Mouse (Mus musculus) thymus, postnatal 4 days (tissue): Measurements from ENCODE around the gene Gm5617.
"Not testable (repeated sequence)": the region's sequence is repeated elsewhere in the genome, so short reads cannot be mapped to it uniquely, and the experiment has no call there.

ENCODE experiments used
- DNase-seq: peaks from one replicate; pipeline ENCODE4 v3.0.0; 2021

Gene Gm5617

DNA sequence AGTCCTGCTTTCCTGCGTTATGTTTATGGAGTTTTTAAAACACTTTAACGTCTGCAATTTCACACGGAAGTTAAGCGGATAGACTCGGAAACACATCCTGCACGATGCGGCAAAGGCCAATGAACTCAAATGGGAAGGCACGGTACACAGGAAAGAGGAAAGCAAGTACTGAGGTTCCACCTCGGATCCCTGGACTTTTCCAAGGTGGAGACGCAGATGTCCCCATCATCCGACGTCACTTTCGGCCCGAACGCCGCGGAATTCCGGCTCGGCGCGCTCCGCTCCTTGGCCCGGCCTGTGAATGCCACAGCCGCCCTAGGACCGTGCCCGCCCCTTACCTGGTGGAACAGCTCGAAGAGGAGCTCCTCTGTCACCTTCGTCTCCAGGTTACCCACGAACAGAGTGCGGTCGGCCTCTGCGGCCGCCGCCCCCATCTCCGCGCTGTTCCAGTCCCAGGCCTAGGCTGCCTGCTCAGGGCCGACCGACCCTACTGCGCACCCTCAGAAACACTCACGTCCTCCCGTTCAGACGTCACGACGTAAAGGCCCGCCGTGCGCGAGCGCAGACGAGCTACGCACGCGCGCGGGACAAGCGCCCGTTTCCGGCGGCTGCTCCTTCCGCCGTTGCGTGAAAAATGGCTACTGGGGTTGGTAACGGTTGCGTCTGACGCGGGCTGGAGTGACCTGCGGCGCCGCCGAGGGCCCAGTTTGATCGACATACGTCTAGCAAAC is at the start of gene Gm5617, which contains the start of gene Rbm7:
Gene Gm5617 (plus strand): TSS at position 626 of the 731 bp plus-strand sequence.
Gene Rbm7 (minus strand): TSS at position 483 of the 731 bp plus-strand sequence.
- peak; percentile 94 for DNase-seq

DNA sequence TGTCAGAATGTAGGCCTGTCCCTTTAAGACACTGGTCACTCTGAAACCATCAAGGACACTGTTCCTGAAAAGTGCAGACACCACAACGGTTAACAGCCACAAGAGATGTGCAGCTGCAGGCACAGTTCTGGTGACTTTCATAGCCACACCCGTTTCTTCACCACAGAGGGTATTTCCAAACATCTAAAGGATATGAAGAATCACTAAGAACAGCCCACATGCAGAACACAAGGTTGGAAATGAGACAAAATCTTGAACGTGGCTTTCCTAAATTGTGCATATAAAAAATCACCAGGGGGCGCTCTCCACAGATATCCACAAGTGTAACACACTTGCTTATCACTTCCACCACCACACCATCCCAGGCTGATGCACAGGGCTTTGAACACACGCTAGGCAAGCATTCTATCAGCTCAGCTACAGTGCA is 47.4 kb upstream of the Gm5617 start:
- DNase-seq: peak; percentile 51

DNA sequence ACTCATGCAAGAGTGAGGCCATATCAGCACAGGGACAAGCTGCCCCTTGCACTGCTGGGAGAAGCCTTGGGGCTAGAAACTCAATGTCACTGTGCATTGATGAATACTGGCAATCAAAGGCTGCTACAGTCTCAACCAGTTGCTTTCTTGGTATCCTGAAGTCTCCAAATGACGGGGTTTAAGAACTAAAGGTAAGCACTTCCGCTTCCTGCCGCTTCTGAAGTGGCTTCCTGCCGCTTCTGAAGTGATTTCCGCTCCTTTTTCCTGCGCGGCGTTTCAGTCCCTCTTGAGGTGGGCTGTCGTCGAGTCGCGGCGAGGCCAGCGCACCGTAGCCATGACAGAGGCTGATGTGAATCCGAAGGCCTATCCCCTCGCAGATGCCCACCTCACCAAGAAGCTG is 45.2 kb upstream of the Gm5617 start:
- peak; percentile 36 for DNase-seq

DNA sequence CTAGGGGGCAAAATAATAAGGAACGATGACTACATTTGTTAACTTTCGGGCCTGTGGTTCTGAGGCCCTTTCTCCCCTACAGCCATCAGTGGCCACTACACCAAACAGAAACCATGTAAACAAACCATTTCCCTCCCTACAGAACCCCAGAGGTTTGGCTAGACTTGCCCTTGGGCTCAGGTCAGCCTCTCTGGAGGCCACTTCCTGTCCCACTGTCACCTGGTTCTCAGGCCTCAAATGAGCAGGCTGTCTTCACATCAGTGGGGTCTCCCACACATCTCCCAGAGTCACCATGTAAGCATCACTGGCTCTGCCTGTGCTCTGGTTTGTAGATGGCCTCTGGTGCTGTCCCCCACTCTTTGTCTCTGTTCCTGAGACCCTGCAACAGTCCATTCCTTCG is 39.3 kb upstream of the Gm5617 start:
- DNase-seq: no peak

DNA sequence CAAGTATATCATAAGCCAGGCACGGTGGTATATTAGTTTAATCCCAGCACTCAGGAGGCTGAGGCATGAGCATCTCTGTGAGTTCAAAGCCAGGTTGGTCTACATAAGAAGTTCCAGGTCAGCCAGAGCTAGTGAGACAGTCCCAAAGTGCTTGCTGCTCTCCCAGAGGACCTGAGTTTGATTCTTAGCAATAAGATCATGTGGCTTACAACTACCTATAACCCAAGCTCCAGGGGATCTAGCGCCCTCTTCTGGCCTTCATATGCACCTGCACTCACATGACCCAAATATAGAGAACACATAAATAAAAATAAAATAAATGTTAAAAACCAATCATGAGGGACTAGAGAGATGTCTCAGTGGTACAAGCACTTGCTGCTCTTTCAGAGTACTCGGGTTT is 36.4 kb upstream of the Gm5617 start:
- no peak for DNase-seq

DNA sequence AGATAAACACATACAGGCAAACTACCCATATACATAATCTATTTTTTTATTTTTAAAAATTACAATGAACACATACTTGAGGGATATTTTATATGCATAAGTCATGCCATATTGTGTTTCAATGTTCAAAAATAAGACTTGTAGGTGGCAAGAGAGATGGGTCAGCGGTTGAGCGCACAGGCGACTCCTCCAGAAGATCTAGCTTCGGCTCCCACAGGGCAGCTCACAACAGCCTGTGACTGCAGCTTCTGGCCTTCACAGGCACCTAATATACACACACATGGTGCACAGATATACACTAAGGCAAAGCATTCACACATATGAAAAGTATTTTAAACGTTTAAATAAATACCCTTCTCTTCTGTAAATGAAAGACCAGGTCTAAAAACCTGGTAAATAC is 35.9 kb upstream of the Gm5617 start:
- no peak for DNase-seq

DNA sequence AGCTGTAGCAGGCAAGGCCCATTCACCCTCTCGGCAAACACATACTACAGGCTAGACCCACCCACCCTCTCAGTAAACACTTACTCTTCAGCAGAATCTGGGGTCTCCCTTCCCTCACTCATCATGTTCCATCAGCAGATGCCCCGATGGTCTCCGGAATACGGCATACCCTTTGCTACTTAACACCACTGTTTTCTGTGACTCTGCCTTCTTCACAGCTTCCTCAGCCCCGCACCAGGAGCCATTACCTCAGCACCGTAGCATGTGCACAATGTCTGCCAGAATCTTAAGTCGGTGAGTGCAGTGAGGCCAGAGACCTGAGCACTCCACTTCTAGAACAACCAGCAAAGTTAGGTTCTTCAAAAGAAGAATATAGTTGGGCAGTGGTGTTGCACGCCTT is 34.5 kb upstream of the Gm5617 start:
- DNase-seq: no peak

DNA sequence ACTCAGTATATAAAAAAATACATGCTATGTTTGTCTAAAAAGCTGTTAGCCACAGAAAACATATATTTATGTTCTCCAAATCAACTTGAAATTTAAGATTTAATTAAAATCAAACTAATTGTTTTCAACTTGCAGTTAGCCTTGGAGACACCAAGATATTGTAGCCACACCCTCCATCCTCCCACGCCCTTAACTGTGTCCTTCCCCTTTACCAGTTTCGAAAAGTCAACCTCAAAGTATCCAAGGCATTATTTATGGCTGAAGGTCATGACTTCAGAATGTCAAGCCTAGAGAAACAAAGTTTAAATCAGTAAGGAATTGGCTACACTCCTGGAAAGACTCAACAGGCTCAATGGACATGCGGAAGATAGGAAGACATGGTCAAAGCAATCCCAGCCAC is 33.7 kb upstream of the Gm5617 start:
- DNase-seq: no peak

DNA sequence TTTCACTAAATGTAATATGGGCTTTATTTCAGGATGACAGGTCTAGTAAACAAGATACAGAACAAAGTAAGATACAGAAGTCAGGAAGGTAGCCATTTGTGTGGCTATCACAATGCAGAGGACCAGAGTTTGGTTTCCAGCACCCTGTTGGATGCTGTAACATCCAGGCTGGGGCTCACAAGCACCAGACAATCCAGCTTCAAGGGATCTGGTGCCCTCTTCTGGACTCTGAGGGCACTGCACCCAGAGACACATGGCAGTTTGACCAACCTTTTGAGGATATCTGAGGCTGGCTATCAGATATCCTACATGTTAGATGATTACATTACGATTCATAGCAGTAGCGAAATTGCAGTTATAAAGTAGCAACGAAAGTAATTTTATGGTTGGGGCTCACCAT is 29.6 kb upstream of the Gm5617 start:
- DNase-seq: peak; percentile 35

DNA sequence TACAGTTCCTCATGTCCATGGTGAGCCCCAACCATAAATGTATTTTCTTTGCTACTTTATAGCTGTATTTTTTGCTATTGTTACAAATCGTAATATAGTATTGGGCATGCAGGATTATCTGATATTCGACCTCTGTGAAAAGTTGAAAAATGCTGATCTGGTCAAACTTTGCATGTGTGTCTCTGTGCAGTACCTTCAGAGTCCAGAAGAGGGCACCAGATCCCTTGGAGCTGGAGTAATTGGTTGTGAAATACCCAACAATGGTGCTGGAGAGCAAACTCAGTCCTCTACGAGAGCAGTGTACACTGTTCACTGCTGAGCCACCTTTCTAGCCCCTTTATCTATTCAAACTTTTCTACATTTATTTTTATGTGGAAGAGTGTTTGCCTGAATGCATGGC is 28.4 kb upstream of the Gm5617 start:
- peak; percentile 82 for DNase-seq

DNA sequence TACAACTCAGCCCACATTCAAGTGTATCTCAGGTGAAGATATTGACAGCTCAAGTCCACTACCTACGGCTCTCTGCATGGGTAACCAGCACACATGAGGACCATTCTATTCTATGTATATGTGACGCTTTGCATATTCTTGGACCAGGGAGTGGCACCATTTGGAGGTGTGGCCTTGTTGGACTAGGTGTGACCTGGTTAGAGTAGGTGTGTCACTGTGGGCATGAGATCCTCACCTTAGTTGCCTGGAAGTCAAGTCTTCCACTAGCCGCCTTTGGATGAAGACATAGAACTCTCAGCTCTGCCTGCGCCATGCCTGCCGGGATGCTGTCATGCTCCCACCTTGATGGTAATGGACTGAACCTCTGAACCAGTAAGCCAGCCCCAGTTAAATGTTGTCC is 27.8 kb upstream of the Gm5617 start:
- DNase-seq: not testable (repeated sequence)

DNA sequence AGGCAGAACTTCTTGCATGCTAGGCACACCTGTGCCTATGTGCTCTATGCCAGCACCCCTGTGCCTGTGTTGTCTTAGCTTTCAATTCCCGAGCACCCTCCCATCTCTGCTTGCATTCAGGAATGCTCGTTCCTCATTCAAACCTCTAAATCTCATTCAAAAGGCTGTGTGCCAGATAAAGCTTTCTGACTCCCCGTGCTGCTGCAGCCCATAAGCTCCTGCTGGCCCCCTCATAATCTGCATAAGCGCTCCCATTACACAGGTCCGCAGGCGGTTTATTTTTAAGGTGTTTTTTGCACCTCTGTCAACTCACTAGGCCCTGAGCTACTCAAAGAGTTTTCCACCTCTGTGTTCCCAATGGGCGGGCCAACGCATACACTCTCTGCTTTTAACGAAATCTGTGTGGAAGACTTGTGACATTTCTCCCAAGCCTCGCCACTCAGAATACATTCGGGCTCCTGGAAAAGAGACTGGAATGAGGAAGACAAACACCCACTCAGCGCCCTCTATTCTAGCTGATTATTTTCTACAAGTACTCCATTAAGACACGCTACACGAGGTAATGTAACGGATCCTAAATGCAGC is 22.7 kb upstream of the Gm5617 start:
- DNase-seq: no peak

DNA sequence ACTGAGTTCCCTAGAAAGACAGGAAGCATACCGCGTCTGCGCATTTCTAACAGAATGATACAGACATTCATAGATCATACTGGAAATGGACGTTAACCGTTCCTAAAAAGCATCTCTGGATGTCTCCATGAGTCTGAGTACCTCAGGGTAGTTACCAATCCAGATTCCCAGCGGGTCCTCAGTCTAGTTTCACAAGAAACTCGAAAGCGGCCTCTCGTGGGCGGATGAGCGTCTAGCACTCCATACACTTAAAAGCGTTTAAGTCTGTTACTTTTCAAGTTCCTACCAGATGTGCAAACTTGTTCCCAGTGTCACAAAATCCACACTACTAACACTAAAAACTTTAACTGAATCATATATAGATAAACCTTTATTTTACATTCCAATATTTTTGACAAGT is 22.1 kb upstream of the Gm5617 start:
- no peak for DNase-seq

DNA sequence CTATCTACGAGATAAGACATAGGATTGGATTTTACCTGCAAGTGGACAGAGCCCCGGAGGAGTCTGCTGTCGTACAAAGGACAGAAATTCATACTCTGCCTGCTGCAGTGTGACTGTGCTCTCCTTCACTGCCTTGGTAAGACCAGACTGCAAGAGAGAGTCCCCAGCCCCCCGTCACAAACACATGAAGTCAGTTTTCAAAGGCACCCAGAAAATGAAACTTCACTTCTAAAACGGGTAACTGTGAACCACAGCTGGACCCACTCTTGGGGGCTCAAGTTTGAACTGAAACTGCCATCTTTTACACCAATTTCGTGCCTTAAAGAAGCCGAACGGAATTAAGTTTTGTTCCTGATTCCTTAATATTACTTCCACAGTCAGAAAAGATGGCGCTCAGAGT is 20.9 kb upstream of the Gm5617 start:
- no peak for DNase-seq

DNA sequence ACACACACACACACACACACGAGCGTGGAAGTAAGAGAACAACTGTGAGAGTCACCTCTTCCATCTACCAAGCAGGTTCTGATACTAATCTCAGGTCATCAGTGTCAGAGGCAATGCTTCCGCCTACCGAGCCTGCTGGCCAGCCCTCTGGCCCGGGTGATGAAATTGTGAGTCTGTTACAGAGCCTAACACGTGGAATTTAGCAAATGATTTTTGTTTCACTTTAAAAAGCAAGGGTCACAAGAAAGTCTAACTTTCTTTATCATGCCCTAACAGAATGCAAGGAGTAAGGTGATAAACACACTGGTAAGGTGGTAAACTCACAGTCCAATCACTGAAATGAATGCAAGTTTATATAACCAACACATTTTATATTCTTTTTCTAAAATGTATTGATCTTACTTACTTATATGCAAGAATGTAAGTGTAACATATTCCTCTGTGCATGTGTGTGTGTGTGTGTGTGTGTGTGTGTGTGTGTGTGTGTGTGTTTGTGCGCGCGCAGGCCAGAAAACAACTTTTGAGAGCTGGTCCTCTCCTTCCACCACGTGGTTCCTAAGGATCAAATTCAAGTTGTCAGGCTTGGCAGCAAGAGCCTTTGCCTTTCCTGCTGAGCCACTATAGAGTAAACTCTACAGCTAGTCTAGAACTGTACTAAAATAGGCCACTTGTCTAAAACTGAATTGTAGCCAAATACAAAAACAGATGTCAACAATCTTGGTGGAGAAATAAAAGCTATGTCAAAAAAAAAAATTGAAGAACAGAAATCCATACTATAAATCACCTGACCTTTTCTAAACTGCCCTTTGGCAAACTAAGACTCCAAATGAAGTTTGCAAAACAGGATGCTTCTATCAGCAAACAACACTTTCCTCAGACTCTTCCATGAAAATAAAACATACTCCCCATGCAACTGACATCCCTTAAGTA is 18.7 kb upstream of the Gm5617 start:
- no peak for DNase-seq

DNA sequence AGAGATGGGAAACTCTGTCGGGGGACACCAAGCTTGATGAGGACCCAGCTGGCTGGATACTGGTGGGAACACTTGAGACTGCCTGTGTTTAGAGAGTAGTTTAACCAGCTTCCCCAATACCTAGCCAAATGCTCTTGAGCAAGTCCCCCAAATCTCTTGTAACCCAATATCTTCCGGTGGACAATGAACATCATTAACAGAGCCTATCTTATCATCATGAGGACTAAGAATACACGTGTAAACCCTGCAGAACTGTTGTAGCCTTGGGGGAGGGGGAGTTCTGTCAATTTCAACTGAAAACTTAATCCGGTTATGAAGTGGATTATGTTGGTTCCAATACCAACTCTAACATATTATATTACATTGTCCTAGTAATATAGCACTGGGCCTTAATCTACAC is 16.4 kb upstream of the Gm5617 start:
- DNase-seq: no peak

DNA sequence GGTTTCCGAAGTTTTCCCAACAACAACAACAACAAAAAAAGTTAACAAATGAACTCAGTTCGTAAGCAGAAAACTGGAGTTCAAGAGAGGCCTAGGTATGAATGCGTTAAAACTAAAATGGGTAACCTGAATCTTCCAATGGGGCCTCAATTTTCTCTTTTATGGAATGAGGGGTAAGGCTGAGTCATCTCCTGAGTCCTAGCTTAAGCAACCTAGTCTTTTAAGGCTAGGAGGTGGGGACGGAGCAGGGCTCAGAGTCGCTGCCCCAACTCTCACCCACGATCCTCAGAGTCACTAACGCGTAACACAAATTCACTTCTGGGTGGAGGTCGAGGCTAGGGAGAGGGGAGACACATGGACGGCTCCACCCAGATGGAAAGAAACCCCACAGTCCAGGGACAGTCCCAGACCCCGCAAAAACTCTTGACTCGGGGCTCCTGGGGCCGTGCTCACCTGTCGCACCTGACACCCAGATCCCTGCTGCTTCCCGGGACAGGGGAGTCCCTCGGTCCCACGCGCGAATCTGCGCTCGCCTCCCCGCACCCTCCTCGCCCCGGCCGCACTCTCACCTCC is 15.3 kb upstream of the Gm5617 start:
- DNase-seq: no peak

DNA sequence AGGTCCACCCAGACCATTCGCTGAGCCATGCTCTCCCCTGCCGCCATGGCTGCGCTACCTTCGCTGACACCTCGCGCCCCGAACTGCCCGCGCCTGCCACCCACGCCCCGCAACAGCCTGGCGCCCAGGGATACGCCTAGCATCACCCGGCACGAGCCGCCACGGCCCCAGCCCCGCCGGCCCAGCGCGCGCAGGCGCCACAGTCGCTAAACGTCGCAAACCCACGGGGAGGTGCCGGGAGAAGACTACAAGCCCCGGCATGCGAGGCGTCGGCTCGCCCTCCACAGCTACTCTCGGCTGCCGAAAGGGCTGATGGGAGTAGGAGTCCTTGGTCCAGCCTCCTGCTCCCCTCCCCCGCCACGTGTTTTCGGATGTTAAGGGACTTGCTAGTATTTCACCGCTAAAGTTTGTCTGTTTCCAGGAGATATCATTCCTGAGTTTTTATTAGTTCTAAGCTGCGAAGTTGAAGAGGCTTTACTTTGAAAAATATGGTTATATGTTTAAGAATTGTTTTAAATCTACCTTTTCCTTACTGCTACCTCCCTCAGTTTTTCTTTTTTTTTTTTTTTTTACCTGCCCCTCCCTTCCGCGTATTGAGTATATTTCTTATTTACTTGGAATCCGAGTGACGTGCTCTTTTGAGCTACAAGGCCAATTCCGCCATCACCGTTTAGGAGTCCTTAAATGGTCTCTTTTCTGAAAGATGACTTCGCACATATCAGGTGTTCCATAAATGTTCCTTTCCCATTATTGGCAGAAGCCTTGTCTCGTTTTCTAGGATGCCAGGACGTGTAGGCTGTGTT is 14.6 kb upstream of the Gm5617 start, which contains the start of gene Rexo2:
Gene Rexo2 (minus strand): TSS at position 213 of the 803 bp plus-strand sequence.
- DNase-seq: peak; percentile 96

DNA sequence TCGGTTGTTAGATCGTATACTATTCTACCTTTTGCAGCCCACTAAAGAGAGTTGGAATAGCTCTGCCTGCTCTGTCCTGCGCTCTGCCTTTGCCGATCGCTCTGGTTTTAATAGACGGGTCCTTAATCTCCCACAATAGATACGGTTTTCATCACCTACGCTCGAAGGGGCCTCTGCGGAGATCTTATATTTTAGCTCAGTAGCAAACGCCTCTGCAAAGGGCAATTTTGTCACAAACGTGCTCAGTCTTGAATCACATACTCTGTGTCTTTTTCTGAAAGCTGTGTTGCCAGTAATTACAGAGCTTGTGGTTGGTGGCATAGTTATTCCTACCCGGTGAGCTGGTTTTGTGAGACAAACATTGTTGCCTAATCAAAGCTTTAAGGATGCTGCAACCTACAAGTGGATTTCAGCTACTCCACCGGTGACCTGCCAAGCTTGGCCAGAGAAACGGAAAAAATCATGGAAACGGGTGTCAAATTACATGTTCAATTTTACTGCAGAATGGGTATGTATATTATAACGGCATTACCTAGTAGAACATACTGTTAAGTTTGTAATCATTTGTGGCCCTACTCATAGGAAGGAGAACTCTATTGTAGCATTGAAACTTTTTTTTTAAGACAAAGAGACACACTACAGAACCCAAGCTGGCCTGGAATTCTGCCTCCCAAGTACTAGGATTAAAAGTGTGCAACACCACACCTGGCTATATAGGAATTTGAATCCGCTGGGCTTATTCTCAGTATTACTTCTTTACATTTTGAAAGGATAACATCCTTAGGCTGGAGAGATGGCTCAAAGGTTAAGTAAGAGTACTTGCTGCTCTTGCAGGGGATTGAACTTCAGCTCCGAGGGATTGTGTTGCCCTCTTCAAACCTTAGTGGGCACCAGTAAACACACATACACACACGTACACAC is 13.8 kb upstream of the Gm5617 start:
- no peak for DNase-seq

DNA sequence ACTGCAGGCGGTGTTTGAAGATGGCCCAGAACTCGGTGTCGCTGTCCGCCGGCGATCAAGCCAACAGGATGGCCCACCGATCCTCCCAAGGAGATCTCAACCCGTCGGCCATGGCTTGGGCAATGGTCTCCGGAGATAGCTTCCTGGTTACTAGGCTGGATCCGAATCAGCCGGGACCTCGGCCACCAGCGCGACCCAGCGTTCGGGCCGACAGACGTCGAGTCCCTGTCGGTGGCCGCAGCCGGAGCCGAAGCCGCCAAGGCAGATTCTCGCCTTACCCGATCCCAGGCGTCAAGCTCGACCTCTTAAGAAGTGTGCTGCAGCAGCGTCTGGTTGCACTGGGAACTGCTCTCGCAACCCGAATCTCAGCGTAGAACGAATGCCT is 298 bp downstream of the Gm5617 start:
- DNase-seq: peak; percentile 72

DNA sequence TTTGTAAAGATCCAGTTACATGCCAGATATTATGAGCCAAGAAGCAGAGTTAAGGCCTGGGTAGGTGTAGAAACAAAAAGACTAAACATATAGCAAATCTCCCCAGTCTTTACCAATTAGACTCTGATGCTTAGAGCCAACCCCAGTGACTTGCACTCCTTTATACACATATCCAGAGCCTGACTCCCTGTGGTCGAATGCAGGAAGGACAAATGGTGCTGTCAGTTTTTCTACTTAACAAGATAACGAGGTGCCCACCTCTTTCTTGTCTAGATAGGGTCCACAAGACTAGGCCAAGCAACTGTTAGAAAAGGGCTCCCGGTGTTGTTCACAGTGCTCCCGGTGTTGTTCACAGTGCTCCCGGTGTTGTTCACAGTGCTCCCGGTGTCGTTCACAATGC is 6.0 kb downstream of the Gm5617 start:
- no peak for DNase-seq
